Mouse (Mus musculus): ENCODE results near the gene Lrrc36.

DNA sequence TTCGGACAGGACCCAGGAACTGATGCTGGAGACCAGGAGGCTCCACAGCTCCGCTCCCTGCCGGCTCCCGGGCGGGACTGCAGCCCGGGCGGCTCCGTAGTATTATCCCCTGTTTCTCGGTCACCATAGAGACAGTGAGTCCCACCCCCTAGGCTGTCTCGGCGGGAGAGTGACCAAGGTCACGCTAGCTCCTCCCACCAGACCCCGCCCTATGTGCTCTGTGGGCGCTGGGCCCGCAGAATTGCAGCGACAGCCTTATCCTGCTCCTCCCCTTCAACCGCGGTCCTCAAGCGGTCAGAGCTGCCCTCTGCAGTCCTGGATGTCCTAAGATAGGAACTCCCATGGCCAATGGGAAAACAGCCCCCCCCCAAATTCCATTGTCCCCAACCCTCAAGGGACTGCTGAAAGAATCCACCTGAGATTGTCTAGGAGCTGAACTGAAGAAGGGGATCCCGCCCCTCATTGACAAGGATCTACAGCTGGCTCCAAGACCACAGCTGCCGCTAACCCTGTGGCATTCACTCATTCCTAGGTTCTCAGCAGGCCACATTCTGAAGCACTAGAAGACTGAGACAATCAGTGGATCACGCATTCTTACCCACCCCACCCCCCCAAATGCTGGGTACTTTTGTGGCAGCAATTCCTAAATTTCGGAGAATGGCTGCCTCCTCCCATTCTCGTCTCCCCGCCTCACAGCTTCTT lies 58.1 kb downstream of the Lrrc36 start, which contains the start of gene Tppp3:
- no peak for TF ChIP-seq ZC3H11A (IDR thresholded peaks at IDR 0.05; ENCODE audit: borderline replicate concordance, low read depth, low read length)
- TF ChIP-seq HCFC1 (IDR thresholded peaks at IDR 0.05; ENCODE audit: borderline replicate concordance, insufficient read depth, low read length) = no peak
- TF ChIP-seq MAFK (IDR thresholded peaks at IDR 0.05; ENCODE audit: insufficient read depth, low read depth, low read length) = no peak
- no peak for TF ChIP-seq ZNF384 (IDR thresholded peaks at IDR 0.05; ENCODE audit: low read depth, low read length)

Measured in ES-E14 (cell line).